ENCODE assay signal across 8 mouse cellular contexts in genomic region chr11:100761547-100762045, GRCm38 (mm10). TPM values are rescaled to one million over a fixed set of nuclear protein-coding genes. Genes with fewer than 3 reads are reported as not detected.
DNase-seq lines count a peak whose midpoint lies in the region; ATAC-seq lines count a peak whose summit lies in the region.

No protein-coding gene starts in this region.

- no peaks in the 10 kb centered on the region for H3K9me3 ChIP-seq in hindbrain, embryonic 14.5 days (ENCODE audit: control insufficient read depth, low read length)

- peaks cover 1% of the 10 kb centered on the region; the same call in 1 of the 2 replicates for H3K36me3 ChIP-seq in hindbrain, embryonic 14.5 days (replicated peaks; ENCODE audit: control insufficient read depth, insufficient read depth)

- H3K4me1 ChIP-seq in hindbrain, embryonic 14.5 days (replicated peaks; ENCODE audit: control insufficient read depth, insufficient read depth, low read length): 0 out of 2 replicates have a peak, but pooled peaks cover 6% of the 10 kb centered on the region

- peak overlapping the region; percentile 65 for H3K4me2 ChIP-seq in hindbrain, embryonic 14.5 days (replicated peaks)

- peak; percentile 91 for DNase-seq in R1 (ENCODE audit: low read depth, low spot score)
- peak; percentile 93 for DNase-seq in cerebellum, postnatal 25 days
- DNase-seq in frontal cortex, postnatal 25 days (ENCODE audit: low spot score in 2 of 2): peak; percentile 85 to 86
- peak; percentile 88 for DNase-seq in hindbrain, embryonic 14.5 days (ENCODE audit: low spot score)
- peak; percentile 87 for DNase-seq in layer of hippocampus, postnatal 25 days (ENCODE audit: extremely low spot score in 1 of 2, low spot score in 1 of 2)
- DNase-seq in lung, postnatal 25 days (ENCODE audit: low spot score): peak; percentile 78
- peak; percentile 95 for DNase-seq in retina, embryonic 14.5 days (ENCODE audit: low spot score)
- DNase-seq in thymus, postnatal 36 days: peak; percentile 78 to 80

- under 1% methylated on average over 27 of the region's 27 CpGs for WGBS in hindbrain, embryonic 14.5 days

- H3K27me3 ChIP-seq in hindbrain, embryonic 14.5 days (ENCODE audit: control insufficient read depth, insufficient read depth, low read length): no peaks in the 10 kb centered on the region

- H3K27ac ChIP-seq in hindbrain, embryonic 14.5 days: peak overlapping the region; percentile 46; the same call in 1 of the 2 replicates

- H3K4me3 ChIP-seq in hindbrain, embryonic 14.5 days (replicated peaks; ENCODE audit: low read length): peak overlapping the region; percentile 31

- ATAC-seq in hindbrain, embryonic 14.5 days (ENCODE audit: low FRiP score): peak; percentile 53; the same call in 1 of the 2 replicates

- peak overlapping the region; percentile 51 for H3K9ac ChIP-seq in hindbrain, embryonic 14.5 days

RNA-seq across cellular contexts. Expression of gene Hcrt, which starts 1.1 kb away (rescaled TPM):
- polyA plus RNA-seq in hindbrain, embryonic 14.5 days (2014; fragmentation: Nextera tagmentation; extraction: Ambion mirVana): 0.78 TPM in 1 of 2 replicates, not detected in the other
- not detected for total RNA-seq in layer of hippocampus, postnatal 25 days (2021)

RNA-seq across cellular contexts. Expression of gene Kcnh4, which starts 1.9 kb away (rescaled TPM):
- polyA plus RNA-seq in hindbrain, embryonic 14.5 days (2014; fragmentation: Nextera tagmentation; extraction: Ambion mirVana): 7.6 and 8.8 TPM in 2 replicates
- 1 to 10 TPM; 1.1 to 1.8 TPM for total RNA-seq in layer of hippocampus, postnatal 25 days (2021)

RNA-seq across cellular contexts. Expression of gene Ghdc, which starts 9.2 kb away (rescaled TPM):
- 2.7 and 4.4 TPM in 2 replicates for polyA plus RNA-seq in hindbrain, embryonic 14.5 days (2014; fragmentation: Nextera tagmentation; extraction: Ambion mirVana)
- 1 to 10 TPM; 5.2 to 6.8 TPM for total RNA-seq in layer of hippocampus, postnatal 25 days (2021)

RNA-seq across cellular contexts. Expression of gene Rab5c, which starts 23.6 kb away (rescaled TPM):
- polyA plus RNA-seq in hindbrain, embryonic 14.5 days (2014; fragmentation: Nextera tagmentation; extraction: Ambion mirVana): 80.5 and 105 TPM in 2 replicates
- total RNA-seq in layer of hippocampus, postnatal 25 days (2021): 100 to 1,000 TPM; 141 to 152 TPM

RNA-seq across cellular contexts. Expression of gene Hspb9, which starts 47.9 kb away (rescaled TPM):
- not detected in 2 replicates for polyA plus RNA-seq in hindbrain, embryonic 14.5 days (2014; fragmentation: Nextera tagmentation; extraction: Ambion mirVana)
- not detected for total RNA-seq in layer of hippocampus, postnatal 25 days (2021)

Comparison
In these comparisons a context has a peak if more than half of its experiments do, and no peak if none do; other contexts are left out.
1. Peak in every context shown above with its lines: DNase-seq, ATAC-seq, H3K4me3 ChIP-seq and H3K27ac ChIP-seq.